Comparison of ENCODE assay signal across 7 mouse cellular contexts in the genomic region with DNA sequence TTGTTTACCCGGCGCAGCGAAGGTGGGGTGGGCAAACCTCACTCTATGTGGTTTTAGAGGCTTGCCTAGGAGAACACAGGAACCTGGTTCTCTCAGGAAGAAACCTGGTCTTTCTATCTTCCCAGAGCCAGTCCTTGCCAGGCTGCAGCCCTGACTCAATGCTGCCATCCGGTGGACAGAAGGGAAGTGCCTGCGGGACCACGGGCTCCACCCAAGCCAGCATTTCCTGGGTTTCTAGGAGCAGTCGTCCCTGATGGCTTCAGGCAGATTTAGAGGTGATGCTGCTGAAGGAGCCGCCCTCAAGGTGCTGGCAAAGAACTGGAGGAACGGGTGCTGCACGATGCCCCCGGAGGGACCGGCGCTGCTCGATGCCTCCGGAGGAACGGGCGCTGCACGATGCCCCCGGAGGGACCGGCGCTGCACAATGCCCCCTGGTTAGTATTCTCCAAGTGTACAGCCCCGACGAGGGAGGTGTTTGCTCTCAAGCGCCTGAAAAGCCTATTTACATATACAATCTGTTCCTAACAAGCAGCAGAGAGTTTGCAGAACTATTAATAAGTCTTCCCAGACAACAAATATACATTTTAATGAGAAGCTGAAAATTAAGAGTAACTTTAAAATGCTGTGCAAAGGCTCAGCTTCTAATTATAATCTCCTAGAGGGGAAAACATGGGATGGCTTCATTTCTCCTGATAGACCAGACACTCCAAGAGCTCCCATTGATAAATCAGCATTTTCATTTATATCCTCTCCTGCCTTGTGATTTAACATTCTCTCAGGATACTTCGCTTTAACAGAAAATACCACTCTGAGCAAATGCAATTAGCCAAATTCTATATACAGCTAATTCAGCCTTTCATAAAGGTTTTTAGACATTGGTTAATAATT. TPM values are rescaled to one million over a fixed set of nuclear protein-coding genes. Genes with fewer than 3 reads are reported as not detected.
DNase-seq lines count a peak whose midpoint lies in the region; ATAC-seq lines count a peak whose summit lies in the region.

No protein-coding gene starts in this region.

- peak; percentile 82 for DNase-seq in adrenal gland, adult 2 months
- peak; percentile 87 for DNase-seq in embryo, embryonic 9.5 days (ENCODE audit: extremely low spot score)
- peak; percentile 97 for DNase-seq in heart, adult 11 months
- peak; percentile 65 for DNase-seq in kidney, adult 11 months
- peak; percentile 91 for DNase-seq in left cerebral cortex, postnatal 4 days
- DNase-seq in spleen, adult 12 weeks (ENCODE audit: low spot score) = peak; percentile 21

- 4% methylated on average over 25 of the region's 25 CpGs for WGBS in midbrain, embryonic 13.5 days

- peaks cover 16% of the 10 kb centered on the region for H3K4me1 ChIP-seq in midbrain, embryonic 13.5 days (replicated peaks)

- H3K9ac ChIP-seq in midbrain, embryonic 13.5 days (replicated peaks) = peak overlapping the region; percentile 78

- H3K4me3 ChIP-seq in midbrain, embryonic 13.5 days (replicated peaks) = peak overlapping the region; percentile 49

- no peaks in the 10 kb centered on the region for H3K27me3 ChIP-seq in midbrain, embryonic 13.5 days

- no peaks in the 10 kb centered on the region for H3K36me3 ChIP-seq in midbrain, embryonic 13.5 days

- no peaks in the 10 kb centered on the region for H3K9me3 ChIP-seq in midbrain, embryonic 13.5 days

- peak overlapping the region; percentile 61 for H3K4me2 ChIP-seq in midbrain, embryonic 13.5 days (replicated peaks)

- H3K27ac ChIP-seq in midbrain, embryonic 13.5 days = peak overlapping the region; percentile 87

- intact Hi-C loops in left cerebral cortex, postnatal 4 days (cut with DNase I) = no loop called here

- ATAC-seq in midbrain, embryonic 13.5 days = peak; percentile 94

RNA-seq across cellular contexts. Expression of a gene that starts 25.9 kb away (rescaled TPM):
- total RNA-seq in adrenal gland, adult 2 months (2021) = 10 to 100 TPM; 27.0 to 29.8 TPM
- 21.2 and 22.3 TPM in 2 replicates for polyA plus RNA-seq in adrenal gland, adult 2 months (2012; rRNA removed)
- total RNA-seq in left cerebral cortex, postnatal 4 days (2021) = 100 to 1,000 TPM; 102 to 106 TPM
- 22.1 and 23.2 TPM in 2 replicates for polyA plus RNA-seq in midbrain, embryonic 13.5 days (2015; fragmentation: Nextera tagmentation; extraction: Ambion mirVana)

Comparison
In these comparisons a context has a peak if more than half of its experiments do, and no peak if none do; other contexts are left out.
1. Peak in every context shown above with its lines: DNase-seq, ATAC-seq, H3K4me3 ChIP-seq and H3K27ac ChIP-seq.
2. DNase-seq: peak in every context shown above with its lines; median percentile 97 in heart, adult 11 months; 91 in left cerebral cortex, postnatal 4 days; 87 in embryo, embryonic 9.5 days; 82 in adrenal gland, adult 2 months; 65 in kidney, adult 11 months; 21 in spleen, adult 12 weeks.